Mouse (Mus musculus) heart, postnatal 0 days (tissue): ENCODE measurements around the gene Grhl3. TPM values are rescaled to one million over a fixed set of nuclear protein-coding genes. Genes with fewer than 3 reads are reported as not detected.

Experiments
- ATAC-seq: fragments of 200-750 bp; cut with Nextera tagmentation; 2 replicates; pipeline ENCODE4 v1.8.0; 2017; ENCODE audit warnings: low read depth, moderate number of reproducible peaks, moderate library complexity; ENCODE audit not compliant: insufficient read depth
- DNase-seq: peaks from one replicate; pipeline ENCODE4 v3.0.0-alpha.2; 2016; ENCODE audit warnings: low spot score
- H3K27ac ChIP-seq: fragments of 300-500 bp; sonication (generic); 2 replicates; pipeline ENCODE4 v1.5.1; 2014; ENCODE audit warnings: low read depth, mild to moderate bottlenecking
- H3K27me3 ChIP-seq: fragments of 300-500 bp; sonication (generic); 2 replicates; pipeline ENCODE4 v1.6.1; 2014; ENCODE audit warnings: low read length, mixed read lengths; ENCODE audit not compliant: control insufficient read depth, insufficient read depth
- H3K36me3 ChIP-seq: fragments of 300-500 bp; sonication (generic); replicated peaks from 2 replicates; pipeline ENCODE4 v1.6.1; 2014; ENCODE audit warnings: low read length, mixed read lengths; ENCODE audit not compliant: control insufficient read depth, insufficient read depth
- H3K4me1 ChIP-seq: fragments of 300-500 bp; sonication (generic); 2 replicates; pipeline ENCODE4 v1.6.1; 2014; ENCODE audit warnings: antibody characterized with exemption; ENCODE audit not compliant: control insufficient read depth, insufficient read depth
- H3K4me2 ChIP-seq: fragments of 300-500 bp; sonication (generic); 2 replicates; pipeline ENCODE4 v1.6.1; 2014; ENCODE audit warnings: low read depth, mild to moderate bottlenecking, low read length, moderate library complexity
- H3K4me3 ChIP-seq: fragments of 300-500 bp; sonication (generic); 2 replicates; pipeline ENCODE4 v1.5.1; 2014; ENCODE audit warnings: low read depth, low read length
- H3K9ac ChIP-seq: fragments of 300-500 bp; sonication (generic); replicated peaks from 2 replicates; pipeline ENCODE4 v1.6.1; 2014; ENCODE audit warnings: low read depth, low read length, mixed read lengths
- H3K9me3 ChIP-seq: fragments of 300-500 bp; sonication (generic); replicated peaks from 2 replicates; pipeline ENCODE4 v1.6.1; 2016; ENCODE audit warnings: low read length; ENCODE audit not compliant: control insufficient read depth
- CTCF ChIP-seq: IDR thresholded peaks from 2 replicates; pipeline ENCODE4 v1.5.1; 2016; ENCODE audit warnings: antibody characterized with exemption, control low read depth, low read depth
- EP300 ChIP-seq: IDR thresholded peaks from 2 replicates; pipeline ENCODE4 v1.6.1; 2016; ENCODE audit warnings: antibody characterized with exemption, low read depth
- WGBS: fragments of 180-500 bp; shearing (Covaris S2); extraction: QIAGEN DNeasy Blood & Tissue Kit; methylation state at CpG from one replicate; pipeline ENCODE4 v1.1.7; 2014; 5-methylcytosine and 5-hydroxymethylcytosine counted together
- polyA plus RNA-seq: library from polyadenylated mRNA; unstranded; fragments of >200 nt; fragmentation: Nextera tagmentation; extraction: Ambion mirVana; gene quantifications from 2 replicates; pipeline ENCODE4 v1.2.1, GENCODE M21; 2015
- total RNA-seq: library from RNA; depleted of rRNA; stranded (reverse); fragments of >200 nt; gene quantifications from 2 replicates; pipeline ENCODE4 v1.2.3, GENCODE M21; 2014; ENCODE audit warnings: low replicate concordance

Gene Grhl3
- total and polyA plus RNA-seq, 2 experiments from 2014 or later = 1.4 to 1.9 TPM

DNA sequence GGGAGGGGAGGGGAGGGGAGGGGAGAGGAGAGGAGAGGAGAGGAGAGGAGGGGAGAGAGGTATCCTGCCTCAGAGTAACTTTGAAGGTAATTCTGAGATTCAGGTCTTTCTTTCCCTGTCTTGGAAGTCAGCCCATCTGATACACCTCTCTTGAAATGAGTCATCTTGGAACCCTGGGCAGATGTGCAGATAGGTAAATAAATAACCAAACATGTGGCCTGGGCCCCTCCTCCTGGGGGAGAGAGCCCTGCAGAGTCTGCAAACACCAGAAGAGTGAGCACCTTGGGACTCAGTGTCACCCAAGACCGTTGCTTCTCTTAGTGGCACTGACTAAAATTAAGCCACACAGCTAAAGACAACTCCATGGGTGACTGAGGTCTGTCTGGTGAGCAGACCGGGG is 25.6 kb upstream of the Grhl3 start:
- no peaks in the 10 kb centered on the region for H3K36me3 ChIP-seq
- H3K9ac ChIP-seq = no peak overlapping the region
- H3K27me3 ChIP-seq = no peaks in the 10 kb centered on the region
- peaks cover 8% of the 10 kb centered on the region; the same call in 1 of the 2 replicates for H3K4me1 ChIP-seq
- no peak overlapping the region for H3K27ac ChIP-seq
- H3K4me3 ChIP-seq = no peak overlapping the region
- TF ChIP-seq EP300 (no peak), CTCF (no peak)
- no peaks in the 10 kb centered on the region for H3K9me3 ChIP-seq
- no peak overlapping the region for H3K4me2 ChIP-seq
- no peak for ATAC-seq
- DNase-seq = no peak
- WGBS = 83% methylated on average over 1 of the region's 2 CpGs

DNA sequence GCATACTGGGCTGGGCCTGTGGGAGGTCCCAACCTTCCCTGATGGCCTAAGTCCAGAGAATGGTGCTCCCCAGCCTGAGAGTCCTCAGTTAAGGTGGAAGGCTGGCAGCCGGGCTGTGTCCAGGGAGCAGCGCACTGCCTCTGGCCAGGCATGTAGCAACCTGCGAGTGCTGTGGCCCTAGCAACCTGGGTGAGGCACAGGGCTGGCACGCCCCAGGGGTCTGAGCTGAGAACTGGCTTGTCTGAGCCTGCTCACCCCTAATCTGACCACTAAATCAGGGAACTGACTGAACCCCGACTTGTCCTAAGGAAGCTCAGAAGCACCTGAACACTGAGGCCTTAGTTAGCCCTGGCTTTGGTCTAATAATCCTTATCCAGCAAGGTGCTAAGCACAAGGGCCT is 24.1 kb upstream of the Grhl3 start:
- Histone ChIP-seq H3K36me3 (no peaks in the 10 kb centered on the region), H3K9ac (no peak overlapping the region), H3K27ac (no peak overlapping the region), H3K27me3 (no peaks in the 10 kb centered on the region), H3K4me3 (no peak overlapping the region), H3K4me2 (no peak overlapping the region), H3K9me3 (peaks cover 8% of the 10 kb centered on the region; the same call in 1 of the 2 replicates), H3K4me1 (peaks cover 8% of the 10 kb centered on the region; the same call in 1 of the 2 replicates)
- no peak for TF ChIP-seq EP300
- TF ChIP-seq CTCF = no peak
- DNase-seq (no peak), ATAC-seq (peak; percentile 27)
- WGBS = 88% methylated on average over 5 of the region's 5 CpGs

DNA sequence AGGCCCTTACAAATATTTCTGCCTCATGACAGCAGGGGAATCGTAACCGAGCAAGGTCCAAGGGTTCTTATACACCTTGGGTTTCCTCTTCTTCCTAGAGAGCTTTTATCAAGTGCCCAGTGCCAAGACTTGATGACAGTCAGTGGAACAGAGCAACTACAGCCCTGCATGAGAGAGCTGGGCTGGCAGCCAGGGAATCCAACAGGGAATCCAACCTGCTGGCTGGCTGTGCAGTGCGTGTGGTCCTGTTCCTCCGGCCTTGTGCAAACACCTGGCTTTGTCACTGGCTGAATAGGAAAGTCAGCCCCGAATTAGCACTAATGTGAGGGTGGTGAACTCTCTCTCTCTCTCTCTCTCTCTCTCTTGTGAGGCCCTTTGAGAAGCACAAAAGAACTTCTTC is 22.5 kb upstream of the Grhl3 start:
- H3K4me1 ChIP-seq = peaks cover 8% of the 10 kb centered on the region; the same call in 1 of the 2 replicates
- ATAC-seq = peak; percentile 40; the same call in 1 of the 2 replicates
- TF ChIP-seq CTCF (no peak), EP300 (no peak)
- no peaks in the 10 kb centered on the region for H3K27me3 ChIP-seq
- no peaks in the 10 kb centered on the region for H3K36me3 ChIP-seq
- peaks cover 8% of the 10 kb centered on the region; the same call in 1 of the 2 replicates for H3K9me3 ChIP-seq
- 19% methylated on average over 5 of the region's 5 CpGs for WGBS
- no peak for DNase-seq
- no peak overlapping the region for H3K4me2 ChIP-seq
- no peak overlapping the region for H3K27ac ChIP-seq
- no peak overlapping the region for H3K9ac ChIP-seq
- H3K4me3 ChIP-seq = no peak overlapping the region

DNA sequence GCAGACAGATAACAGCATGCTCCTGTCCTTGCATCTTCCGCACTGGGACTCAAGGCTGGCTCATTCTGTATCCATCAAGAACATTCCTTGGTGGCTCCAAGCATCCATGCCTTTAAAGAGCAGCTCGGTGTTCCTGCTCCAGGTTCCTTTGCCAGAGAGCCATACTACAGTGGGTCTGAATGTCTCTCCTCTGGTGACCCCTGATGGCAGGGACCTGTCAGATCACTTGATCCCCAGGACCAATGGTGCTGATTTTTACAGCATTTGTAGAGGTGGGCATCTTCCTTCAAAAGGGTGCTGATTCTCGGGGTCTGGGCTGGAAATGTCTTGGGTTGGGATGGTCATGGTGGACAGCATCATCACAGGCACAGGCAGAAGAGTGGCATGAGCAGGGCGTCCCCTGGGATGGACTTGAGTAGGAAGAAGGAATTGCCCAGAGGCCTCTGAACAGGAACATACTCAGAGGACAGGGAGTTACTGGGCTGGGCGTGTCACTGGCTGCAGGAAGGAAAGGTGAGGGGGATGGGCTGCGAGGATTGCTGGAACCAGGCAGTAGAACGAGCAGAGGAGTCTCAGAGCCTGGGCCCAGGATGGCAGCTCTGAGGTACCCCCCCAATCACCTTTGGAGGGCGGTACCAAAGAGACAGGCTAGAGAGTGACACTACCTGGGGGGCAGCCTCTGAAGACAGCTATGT is 18.3 kb upstream of the Grhl3 start:
- no peak overlapping the region for H3K27ac ChIP-seq
- no peak overlapping the region for H3K4me3 ChIP-seq
- DNase-seq (no peak), ATAC-seq (no peak)
- no peaks in the 10 kb centered on the region for H3K36me3 ChIP-seq
- H3K4me2 ChIP-seq = no peak overlapping the region
- H3K9me3 ChIP-seq = peaks cover 8% of the 10 kb centered on the region; the same call in 1 of the 2 replicates
- 0 out of 2 replicates have a peak, but pooled peaks cover 3% of the 10 kb centered on the region for H3K4me1 ChIP-seq
- H3K9ac ChIP-seq = no peak overlapping the region
- no peaks in the 10 kb centered on the region for H3K27me3 ChIP-seq
- WGBS = 51% methylated on average over 8 of the region's 8 CpGs
- peak; percentile 48 for TF ChIP-seq CTCF
- TF ChIP-seq EP300 = no peak

DNA sequence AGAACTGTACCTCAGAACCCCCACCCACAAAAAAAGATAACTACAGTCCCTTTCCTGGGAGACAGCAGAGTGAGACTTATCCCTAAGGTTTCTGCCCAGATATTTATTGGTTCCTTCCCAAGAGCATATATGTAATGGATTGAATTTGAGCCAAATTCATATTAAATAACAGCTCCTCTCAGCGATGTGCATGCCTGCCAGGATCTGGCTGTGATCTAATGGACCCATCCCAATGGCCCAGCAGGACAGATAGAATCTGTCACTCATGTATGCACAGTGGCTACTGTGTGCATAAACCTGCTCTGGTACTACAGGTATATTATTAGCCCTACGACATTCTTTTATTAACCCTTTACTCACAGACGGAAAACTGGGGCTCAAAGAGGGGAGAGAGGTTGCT is 17.7 kb upstream of the Grhl3 start:
- WGBS = 48% methylated on average over 3 of the region's 3 CpGs

More for the DNA sequence above, 17.7 kb upstream of the Grhl3 start:
- no peak overlapping the region for H3K27ac ChIP-seq
- H3K27me3 ChIP-seq = no peaks in the 10 kb centered on the region
- ATAC-seq = no peak
- H3K4me3 ChIP-seq = no peak overlapping the region
- no peak for DNase-seq
- TF ChIP-seq EP300 (no peak), CTCF (no peak)
- no peaks in the 10 kb centered on the region for H3K4me1 ChIP-seq
- H3K9me3 ChIP-seq = peaks cover 8% of the 10 kb centered on the region; the same call in 1 of the 2 replicates
- H3K9ac ChIP-seq = no peak overlapping the region
- H3K36me3 ChIP-seq = no peaks in the 10 kb centered on the region
- no peak overlapping the region for H3K4me2 ChIP-seq
